Mouse (Mus musculus): ENCODE data around the gene 4430402I18Rik. TPM values are rescaled to one million over a fixed set of nuclear protein-coding genes. Genes with fewer than 3 reads are reported as not detected.
"Not testable (repeated sequence)": the region's sequence is repeated elsewhere in the genome, so short reads cannot be mapped to it uniquely, and the experiment has no call there.

The 4430402I18Rik gene
- 0.65 and 0.89 TPM in 2 replicates for polyA plus RNA-seq (2015; fragmentation: Nextera tagmentation; extraction: Ambion mirVana)

DNA sequence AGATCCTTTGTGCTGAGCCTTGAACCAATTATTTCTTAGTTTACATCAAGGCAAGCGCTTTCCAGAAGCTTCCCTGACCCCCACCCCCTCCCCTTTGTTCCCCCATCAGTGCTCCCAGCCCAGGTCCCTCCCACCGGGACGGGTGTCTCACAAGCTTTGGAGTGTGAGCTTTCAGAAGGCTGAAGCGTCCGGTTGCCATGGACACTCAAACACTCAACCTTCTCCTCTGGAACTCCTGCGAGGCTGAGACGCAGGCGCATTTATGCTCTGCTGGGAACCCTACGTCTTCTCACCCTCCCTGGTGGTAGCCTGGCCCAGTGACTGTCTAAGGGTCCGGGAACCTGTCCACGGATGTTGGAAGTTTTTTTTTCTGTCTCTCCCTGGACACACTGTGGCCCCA is at the start of gene 4430402I18Rik:
4430402I18Rik (minus strand) TSS at position 149 of the 400 bp plus-strand sequence.
- Histone ChIP-seq H3K9me3 (no peaks in the 10 kb centered on the region), H3K9ac (0 out of 2 replicates have a peak within 1 kb of the TSS, but pooled peaks have one; percentile 26), H3K27ac (no peak within 1 kb of the TSS), H3K4me3 (no peak within 1 kb of the TSS), H3K36me3 (no peaks in the 10 kb centered on the region), H3K27me3 (no peaks in the 10 kb centered on the region), H3K4me2 (peak within 1 kb of the TSS; percentile 29), H3K4me1 (replicated peaks) (peaks cover 33% of the 10 kb centered on the region)
- WGBS: 6% methylated on average over 11 of the region's 11 CpGs
- no peak for ATAC-seq (ENCODE audit: low FRiP score)

DNA sequence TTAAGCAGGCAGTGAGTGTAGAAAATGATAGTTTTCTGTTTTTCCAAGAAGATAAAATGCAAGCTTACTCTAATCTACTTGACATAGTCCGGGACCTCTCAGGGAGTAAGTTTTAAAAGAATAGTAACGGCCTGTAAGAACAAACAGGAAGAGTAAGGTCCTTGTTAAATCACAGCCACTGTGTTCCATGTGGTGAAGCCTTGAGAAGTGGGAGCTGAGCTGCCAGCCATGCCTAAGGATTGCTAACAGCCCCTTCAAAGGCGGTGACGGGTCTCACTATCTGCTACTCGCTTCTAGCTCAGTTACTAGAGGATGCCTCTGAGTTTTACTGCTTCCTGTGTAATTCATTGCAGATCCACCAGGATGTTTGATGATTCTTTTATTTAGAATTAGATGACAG is 49.2 kb upstream of the 4430402I18Rik start:
- 94% methylated on average over 5 of the region's 5 CpGs for WGBS
- Histone ChIP-seq H3K9me3 (no peaks in the 10 kb centered on the region), H3K27me3 (no peaks in the 10 kb centered on the region), H3K9ac (no peak overlapping the region), H3K4me2 (no peak overlapping the region), H3K27ac (no peak overlapping the region), H3K36me3 (peaks cover 80% of the 10 kb centered on the region), H3K4me1 (replicated peaks) (no peaks in the 10 kb centered on the region), H3K4me3 (no peak overlapping the region)
- ATAC-seq (ENCODE audit: low FRiP score): no peak

DNA sequence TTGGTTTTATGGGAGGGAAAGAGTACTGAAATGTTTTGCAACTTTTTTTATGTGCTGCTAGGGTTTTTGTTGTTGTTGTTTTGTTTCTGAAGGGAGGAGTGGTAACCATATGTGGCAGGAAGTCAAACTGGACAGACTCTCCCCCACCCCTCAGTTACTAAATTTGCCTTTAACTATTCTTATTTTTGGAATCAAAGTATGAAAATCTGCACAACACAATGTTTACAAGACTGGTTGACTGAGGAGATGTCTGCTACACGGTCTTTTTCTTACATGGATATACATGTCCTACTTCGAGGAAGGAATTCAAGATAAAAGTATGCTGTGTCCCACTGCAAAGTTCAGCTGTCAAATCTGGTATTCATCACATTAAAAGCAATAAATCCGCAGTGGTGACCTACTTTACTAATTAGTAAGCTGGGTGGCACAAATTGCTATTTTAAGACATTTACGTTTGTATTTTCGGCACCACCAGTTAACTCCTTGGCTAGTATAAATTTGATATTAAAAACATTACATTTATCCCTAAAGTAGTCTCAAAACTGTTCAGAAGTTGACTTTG is 48.7 kb upstream of the 4430402I18Rik start:
- Histone ChIP-seq H3K4me3 (no peak overlapping the region), H3K4me2 (no peak overlapping the region), H3K27me3 (no peaks in the 10 kb centered on the region), H3K27ac (no peak overlapping the region), H3K4me1 (replicated peaks) (no peaks in the 10 kb centered on the region), H3K9ac (no peak overlapping the region), H3K9me3 (no peaks in the 10 kb centered on the region), H3K36me3 (peaks cover 80% of the 10 kb centered on the region)
- ATAC-seq (ENCODE audit: low FRiP score): no peak
- 94% methylated on average over 5 of the region's 5 CpGs for WGBS

DNA sequence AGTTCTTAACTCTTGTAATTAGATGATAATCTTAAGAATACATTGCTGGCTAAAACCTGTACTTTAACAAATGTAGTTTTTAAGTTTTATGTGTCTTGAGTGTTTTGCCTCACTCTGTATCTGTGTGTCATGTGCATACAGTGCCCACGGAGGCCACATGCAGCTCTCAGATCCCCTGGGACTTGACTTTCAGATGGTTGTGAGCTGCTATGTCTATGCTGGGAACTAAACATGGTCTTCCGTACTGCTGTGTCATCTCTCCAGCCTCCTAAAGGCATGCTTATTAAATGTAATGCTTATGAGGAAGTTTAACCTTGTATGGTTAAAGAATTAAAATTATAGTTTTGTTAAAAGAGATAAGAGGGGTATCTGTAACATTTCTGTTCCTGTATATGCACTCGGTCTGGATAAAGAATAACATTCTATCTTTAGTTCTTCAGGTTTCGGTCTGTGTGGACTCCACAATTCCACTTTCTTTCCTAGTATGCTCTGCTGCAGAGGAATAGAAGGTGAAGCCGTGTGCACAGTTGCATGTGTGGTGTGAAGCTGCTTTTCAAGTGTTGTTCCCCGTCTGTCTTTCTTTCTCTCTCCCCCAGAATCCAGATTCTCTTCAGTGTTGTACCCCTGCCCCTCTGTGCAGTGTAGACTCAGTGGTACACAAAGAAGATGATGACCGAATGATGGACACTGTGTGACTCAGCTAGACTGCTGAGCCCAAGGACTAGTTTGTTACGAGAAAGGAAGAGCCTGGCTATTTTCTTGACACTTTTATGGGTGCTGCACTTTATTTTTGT is 48.0 kb upstream of the 4430402I18Rik start:
- Histone ChIP-seq H3K9me3 (no peaks in the 10 kb centered on the region), H3K27ac (no peak overlapping the region), H3K4me2 (no peak overlapping the region), H3K36me3 (peaks cover 81% of the 10 kb centered on the region), H3K27me3 (no peaks in the 10 kb centered on the region), H3K4me1 (replicated peaks) (no peaks in the 10 kb centered on the region), H3K9ac (no peak overlapping the region), H3K4me3 (no peak overlapping the region)
- WGBS: 84% methylated on average over 8 of the region's 8 CpGs
- ATAC-seq (ENCODE audit: low FRiP score): no peak

DNA sequence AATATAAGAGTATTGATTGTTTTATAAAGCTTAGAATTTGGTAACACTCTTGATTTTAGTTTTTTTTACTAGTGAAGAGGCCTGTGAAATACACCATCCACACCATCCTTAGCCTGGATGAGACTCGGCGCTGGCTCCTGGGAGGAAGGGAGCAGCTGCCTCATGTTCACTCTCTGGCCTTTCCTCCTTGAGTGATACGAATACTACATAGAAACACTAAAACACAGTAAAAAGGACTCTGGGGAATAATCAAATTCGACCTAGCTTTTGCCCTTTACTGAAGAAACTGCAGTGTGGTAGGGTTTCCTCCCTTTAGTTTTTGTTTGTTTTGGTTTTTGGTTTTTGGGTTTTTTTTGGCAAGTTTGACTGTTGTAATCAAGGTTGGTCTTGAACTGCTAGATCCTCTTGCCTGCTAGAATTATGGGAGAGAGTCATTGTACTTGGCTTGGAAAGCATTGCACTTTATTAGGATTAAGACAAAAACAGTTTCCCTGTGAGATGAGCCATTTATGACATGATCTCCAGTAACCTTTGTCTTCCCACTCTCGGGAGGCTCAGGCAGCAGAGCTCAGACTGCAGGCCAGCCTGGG is 47.0 kb upstream of the 4430402I18Rik start:
- H3K4me3 ChIP-seq: no peak overlapping the region
- H3K9me3 ChIP-seq: no peaks in the 10 kb centered on the region
- 91% methylated on average over 5 of the region's 5 CpGs for WGBS
- H3K27ac ChIP-seq: no peak overlapping the region
- H3K9ac ChIP-seq: no peak overlapping the region
- H3K27me3 ChIP-seq: no peaks in the 10 kb centered on the region
- H3K4me1 ChIP-seq (replicated peaks): no peaks in the 10 kb centered on the region
- ATAC-seq (ENCODE audit: low FRiP score): no peak
- peaks cover 72% of the 10 kb centered on the region for H3K36me3 ChIP-seq
- no peak overlapping the region for H3K4me2 ChIP-seq

DNA sequence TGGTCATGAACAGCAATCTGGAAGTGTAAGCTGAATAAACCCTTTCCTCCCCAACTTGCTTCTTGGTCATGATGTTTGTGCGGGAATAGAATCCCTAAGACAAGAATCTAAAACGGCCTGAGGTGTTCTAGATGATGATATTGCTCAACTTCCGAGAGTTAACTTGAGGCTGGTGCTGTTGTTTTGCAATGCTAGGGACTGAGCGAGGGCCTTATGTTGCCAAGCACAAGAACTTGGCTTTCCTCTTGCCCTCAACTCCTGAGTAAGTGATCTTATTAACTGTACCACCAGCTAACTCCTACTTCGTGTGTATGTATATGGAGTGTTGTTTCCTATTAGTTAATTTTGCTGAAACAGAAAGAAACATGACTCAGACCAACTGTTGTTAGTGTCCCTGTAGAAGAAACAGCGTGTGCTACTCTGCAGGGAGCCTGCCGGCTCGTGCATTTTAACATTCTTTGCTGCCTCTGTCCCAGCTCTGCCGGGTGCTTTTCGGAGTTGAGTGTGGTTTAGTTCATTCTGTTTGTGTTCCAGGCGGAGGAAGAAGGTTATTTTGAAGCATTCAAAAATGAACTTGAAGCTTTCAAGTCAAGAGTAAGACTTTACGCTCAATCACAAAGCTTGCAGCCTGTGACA is 43.9 kb upstream of the 4430402I18Rik start:
- H3K9me3 ChIP-seq: no peaks in the 10 kb centered on the region
- no peak overlapping the region for H3K27ac ChIP-seq
- no peaks in the 10 kb centered on the region for H3K27me3 ChIP-seq
- H3K36me3 ChIP-seq: peaks cover 76% of the 10 kb centered on the region
- H3K4me1 ChIP-seq (replicated peaks): no peaks in the 10 kb centered on the region
- WGBS: 91% methylated on average over 12 of the region's 12 CpGs
- H3K4me3 ChIP-seq: no peak overlapping the region
- no peak overlapping the region for H3K4me2 ChIP-seq
- no peak overlapping the region for H3K9ac ChIP-seq
- no peak for ATAC-seq (ENCODE audit: low FRiP score)

DNA sequence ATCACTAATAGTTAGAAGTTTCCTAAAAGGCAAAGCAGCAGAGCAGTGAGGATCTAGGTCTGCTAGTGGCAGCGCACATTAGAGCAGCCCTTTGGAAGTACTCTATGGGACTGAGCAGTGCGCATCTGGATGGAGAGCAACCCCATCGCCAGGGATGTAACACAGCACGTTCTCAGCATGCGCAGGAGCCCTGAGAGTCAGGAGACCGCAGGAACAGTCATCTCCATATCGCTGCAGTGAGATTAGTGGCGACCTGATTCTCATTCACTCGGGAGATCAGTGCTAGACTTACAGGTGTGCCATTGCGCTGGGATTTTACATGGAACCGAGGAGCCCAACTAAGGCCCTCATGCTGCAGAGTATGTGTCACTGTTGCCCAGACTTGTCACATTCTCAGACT is 41.4 kb upstream of the 4430402I18Rik start:
- H3K4me2 ChIP-seq: no peak overlapping the region
- no peak for ATAC-seq (ENCODE audit: low FRiP score)
- H3K36me3 ChIP-seq: peaks cover 61% of the 10 kb centered on the region
- no peak overlapping the region for H3K4me3 ChIP-seq
- no peak overlapping the region for H3K27ac ChIP-seq
- H3K27me3 ChIP-seq: no peaks in the 10 kb centered on the region
- H3K4me1 ChIP-seq (replicated peaks): no peaks in the 10 kb centered on the region
- H3K9ac ChIP-seq: no peak overlapping the region
- H3K9me3 ChIP-seq: no peaks in the 10 kb centered on the region
- 94% methylated on average over 11 of the region's 11 CpGs for WGBS

DNA sequence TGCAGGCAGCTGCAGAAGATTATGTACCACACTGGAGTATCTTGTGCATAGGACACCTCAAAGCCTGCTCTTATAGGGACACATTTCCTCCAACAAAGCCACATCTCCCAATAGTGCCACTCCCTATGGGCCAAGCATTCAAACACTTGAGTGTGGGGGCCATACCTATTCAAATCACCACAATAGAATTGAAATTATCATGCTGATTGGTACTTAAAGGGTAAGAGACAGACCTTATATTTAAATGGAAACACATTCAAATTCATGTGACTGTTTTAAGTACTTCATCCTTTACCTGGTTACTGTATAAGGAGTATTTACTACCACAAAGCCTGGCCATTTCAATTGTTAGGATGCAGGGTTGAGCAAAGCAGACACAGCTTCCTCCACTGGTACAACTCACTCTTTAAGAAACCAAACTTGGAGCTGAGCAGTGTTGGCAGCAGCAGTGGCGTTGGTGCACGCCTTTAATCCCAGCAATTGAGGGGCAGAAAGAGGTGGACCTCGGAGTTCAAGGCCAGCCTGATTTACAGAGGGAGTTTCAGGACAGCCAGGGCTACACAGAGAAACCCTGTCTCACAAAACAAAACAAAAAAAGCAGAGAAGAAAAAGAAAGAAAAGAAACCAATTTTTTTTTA is 40.6 kb upstream of the 4430402I18Rik start:
- Histone ChIP-seq H3K27ac (no peak overlapping the region), H3K9me3 (no peaks in the 10 kb centered on the region), H3K36me3 (peaks cover 58% of the 10 kb centered on the region), H3K4me1 (replicated peaks) (no peaks in the 10 kb centered on the region), H3K9ac (no peak overlapping the region), H3K4me2 (no peak overlapping the region), H3K4me3 (no peak overlapping the region), H3K27me3 (no peaks in the 10 kb centered on the region)
- 85% methylated on average over 3 of the region's 3 CpGs for WGBS
- ATAC-seq (ENCODE audit: low FRiP score): no peak

DNA sequence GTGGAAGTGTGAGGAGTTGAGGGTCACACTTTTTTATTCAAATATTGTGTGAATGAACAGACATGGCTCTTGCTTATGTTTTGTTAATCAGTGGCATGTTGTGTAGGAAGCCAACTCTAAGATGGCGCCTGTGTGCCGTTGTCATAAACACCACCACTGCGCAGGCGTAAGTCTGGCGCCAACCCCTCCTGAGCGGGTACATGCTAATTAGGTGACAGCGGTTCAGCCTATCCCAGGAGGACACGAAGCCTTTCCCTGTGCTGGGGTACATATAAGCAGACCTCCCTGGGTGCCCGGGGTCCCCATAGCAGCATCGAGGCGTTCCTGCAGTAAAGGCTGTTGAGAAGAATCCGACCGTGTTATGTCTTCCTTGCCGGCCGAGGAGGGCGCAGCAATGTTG is 32.7 kb upstream of the 4430402I18Rik start:
- H3K9ac ChIP-seq; ATAC-seq (ENCODE audit: low FRiP score); H3K4me1 ChIP-seq (replicated peaks); H3K4me2 ChIP-seq; H3K27me3 ChIP-seq; H3K4me3 ChIP-seq; H3K9me3 ChIP-seq; H3K27ac ChIP-seq: not testable (repeated sequence)
- WGBS: 98% methylated on average over 16 of the region's 16 CpGs
- peaks cover 62% of the 10 kb centered on the region for H3K36me3 ChIP-seq

DNA sequence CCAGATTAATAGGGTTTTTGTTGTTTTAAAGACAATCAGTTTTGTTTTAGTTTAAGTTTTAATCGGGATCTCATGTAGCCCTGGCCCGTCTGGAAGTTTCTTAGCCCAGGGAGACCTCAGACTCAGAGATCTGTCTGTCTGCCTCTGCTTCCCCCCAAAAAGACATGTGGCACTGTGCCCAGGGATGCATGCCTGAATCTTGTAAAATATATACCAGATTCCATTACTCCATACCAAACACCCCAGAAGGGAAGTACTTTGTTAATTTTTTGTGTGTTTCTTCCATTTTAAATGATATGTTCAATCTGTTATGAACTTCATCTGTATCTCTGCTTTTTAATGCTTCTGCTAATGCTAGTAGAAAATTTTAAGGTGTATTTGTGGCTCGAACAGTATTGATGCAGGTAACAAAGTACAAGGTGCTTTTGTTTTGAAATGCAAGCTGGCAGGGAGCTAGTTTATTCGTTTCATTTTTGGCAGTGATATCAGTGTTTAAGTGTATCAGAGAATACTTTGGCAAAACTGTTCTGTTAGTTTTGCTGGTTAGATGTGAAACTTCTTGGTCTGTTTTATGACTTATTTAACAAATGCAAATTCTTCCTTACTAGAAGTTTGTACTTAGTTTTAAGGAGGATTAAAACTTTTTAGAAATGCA is 30.5 kb upstream of the 4430402I18Rik start:
- 97% methylated on average over 4 of the region's 4 CpGs for WGBS
- Histone ChIP-seq H3K4me1 (replicated peaks) (peaks cover 10% of the 10 kb centered on the region), H3K4me2 (no peak overlapping the region), H3K9me3 (no peaks in the 10 kb centered on the region), H3K27me3 (no peaks in the 10 kb centered on the region), H3K36me3 (peaks cover 69% of the 10 kb centered on the region), H3K4me3 (no peak overlapping the region), H3K9ac (no peak overlapping the region), H3K27ac (no peak overlapping the region)
- ATAC-seq (ENCODE audit: low FRiP score): no peak

DNA sequence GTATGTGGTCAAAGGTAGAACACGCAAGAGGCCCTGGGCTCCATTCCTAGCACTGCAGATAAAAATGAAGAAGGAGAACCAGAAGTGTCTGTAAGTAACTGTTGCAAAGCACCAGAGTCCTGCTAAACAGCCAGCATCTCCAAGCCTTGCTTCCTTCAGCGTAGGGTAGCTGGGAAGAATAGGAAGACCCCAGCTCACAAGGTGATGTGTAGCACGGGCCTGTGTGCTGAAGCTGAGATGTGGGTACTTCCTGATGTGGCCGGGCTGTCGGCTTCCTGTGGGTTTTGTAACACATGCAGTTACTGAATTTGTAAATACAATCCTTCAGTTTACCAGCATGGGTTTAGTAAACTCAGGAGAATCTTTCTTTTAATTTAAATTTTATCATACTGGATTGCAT is 27.8 kb upstream of the 4430402I18Rik start:
- no peak for ATAC-seq (ENCODE audit: low FRiP score)
- WGBS: 88% methylated on average over 5 of the region's 5 CpGs
- 0 out of 2 replicates have a peak overlapping the region, but pooled peaks have one; percentile 24 for H3K9ac ChIP-seq
- H3K9me3 ChIP-seq: no peaks in the 10 kb centered on the region
- H3K4me1 ChIP-seq (replicated peaks): peaks cover 19% of the 10 kb centered on the region
- H3K27ac ChIP-seq: peak overlapping the region; percentile 35; the same call in 1 of the 2 replicates
- H3K4me3 ChIP-seq: no peak overlapping the region
- no peak overlapping the region for H3K4me2 ChIP-seq
- peaks cover 42% of the 10 kb centered on the region for H3K36me3 ChIP-seq
- H3K27me3 ChIP-seq: no peaks in the 10 kb centered on the region

Measured in hindbrain, embryonic 13.5 days (tissue).